Mouse (Mus musculus) liver, adult 2 months (tissue): ENCODE measurements around the gene Pla2g2f. TPM values are rescaled to one million over a fixed set of nuclear protein-coding genes. Genes with fewer than 3 reads are reported as not detected.

ENCODE experiments used
- DNase-seq: peaks from one replicate; pipeline ENCODE4 v3.0.0-alpha.2; 2011; ENCODE audit warnings: low read depth, low spot score; ENCODE audit errors: extremely low read depth
- H3K27ac ChIP-seq: fragments of 200-500 bp; replicated peaks from 2 replicates; pipeline ENCODE4 v1.5.1; 2012; ENCODE audit warnings: low read depth, mild to moderate bottlenecking, control low read depth, inconsistent platforms, low read length; ENCODE audit not compliant: insufficient read depth
- H3K27me3 ChIP-seq: fragments of 200-500 bp; 2 replicates; pipeline ENCODE4 v1.6.1; 2012; ENCODE audit warnings: mild to moderate bottlenecking, moderate library complexity, low read length, inconsistent platforms; ENCODE audit not compliant: control insufficient read depth, insufficient read depth
- H3K36me3 ChIP-seq: fragments of 200-500 bp; 2 replicates; pipeline ENCODE4 v1.6.1; 2012; ENCODE audit warnings: low read length, inconsistent platforms; ENCODE audit not compliant: control insufficient read depth, insufficient read depth
- H3K4me1 ChIP-seq: fragments of 200-500 bp; 2 replicates; pipeline ENCODE4 v1.6.1; 2011; ENCODE audit warnings: low read length; ENCODE audit not compliant: control insufficient read depth, insufficient read depth
- H3K4me3 ChIP-seq: fragments of 200-500 bp; 2 replicates; pipeline ENCODE4 v1.5.1; 2011; ENCODE audit warnings: low read depth, mild to moderate bottlenecking, control low read depth, low read length, moderate library complexity; ENCODE audit not compliant: insufficient read depth
- H3K79me2 ChIP-seq: fragments of 200-500 bp; 2 replicates; pipeline ENCODE4 v1.6.1; 2012; ENCODE audit warnings: inconsistent platforms, mild to moderate bottlenecking, low read length, moderate library complexity; ENCODE audit not compliant: control insufficient read depth, insufficient read depth
- H3K9ac ChIP-seq: fragments of 200-500 bp; 2 replicates; pipeline ENCODE4 v1.6.1; 2012; ENCODE audit warnings: low read depth, mild to moderate bottlenecking, control low read depth, inconsistent platforms, low read length
- CTCF ChIP-seq: fragments of 200-500 bp; IDR thresholded peaks from 2 replicates; pipeline ENCODE4 v1.5.1; 2011; ENCODE audit warnings: low read depth, low read length, control low read depth
- POLR2A ChIP-seq: fragments of 200-500 bp; IDR thresholded peaks from 2 replicates; pipeline ENCODE4 v1.6.1; 2011; ENCODE audit warnings: low read length, control low read depth; ENCODE audit not compliant: insufficient read depth; ENCODE audit errors: extremely low read depth
- WGBS: fragments of 180-500 bp; shearing (Covaris S2); methylation state at CpG from one replicate; pipeline ENCODE4 v1.1.7; 2018; 5-methylcytosine and 5-hydroxymethylcytosine counted together
- polyA plus RNA-seq: library from polyadenylated mRNA; depleted of rRNA; stranded (reverse); fragments of >200 nt; gene quantifications from 2 replicates; pipeline ENCODE4 v1.2.3, GENCODE M21; 2012
- total RNA-seq: library from RNA; depleted of rRNA; stranded (reverse); fragments of >200 nt; gene quantifications from 2 replicates; pipeline ENCODE4 v1.2.3, GENCODE M21; 2014

Gene Pla2g2f
- total and polyA plus RNA-seq, 2 experiments = not detected

DNA sequence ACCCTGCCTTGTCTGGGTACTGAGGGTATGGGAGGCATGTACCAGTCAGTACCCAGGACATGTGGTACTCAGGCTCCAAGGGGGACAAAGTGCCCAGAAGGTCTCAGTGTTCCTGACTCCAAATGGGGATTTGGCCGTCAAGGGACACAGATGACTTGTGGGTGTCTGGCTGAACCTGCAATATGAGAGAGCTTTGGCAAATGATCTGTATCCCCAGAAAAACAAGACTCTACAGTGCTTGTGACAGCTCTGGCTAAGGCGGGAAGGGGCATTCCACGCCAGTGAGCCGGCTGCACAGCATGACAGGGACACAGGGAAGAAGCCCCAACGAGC is 38.2 kb downstream of the Pla2g2f start:
- no peak overlapping the region for H3K27ac ChIP-seq
- H3K4me1 ChIP-seq = no peaks in the 10 kb centered on the region
- H3K36me3 ChIP-seq = no peaks in the 10 kb centered on the region
- H3K27me3 ChIP-seq = no peaks in the 10 kb centered on the region
- TF ChIP-seq CTCF (no peak), POLR2A (no peak)
- no peak overlapping the region for H3K4me3 ChIP-seq
- no peak for DNase-seq
- H3K79me2 ChIP-seq = no peaks in the 10 kb centered on the region
- WGBS = 79% methylated on average over 5 of the region's 5 CpGs
- no peak overlapping the region for H3K9ac ChIP-seq

DNA sequence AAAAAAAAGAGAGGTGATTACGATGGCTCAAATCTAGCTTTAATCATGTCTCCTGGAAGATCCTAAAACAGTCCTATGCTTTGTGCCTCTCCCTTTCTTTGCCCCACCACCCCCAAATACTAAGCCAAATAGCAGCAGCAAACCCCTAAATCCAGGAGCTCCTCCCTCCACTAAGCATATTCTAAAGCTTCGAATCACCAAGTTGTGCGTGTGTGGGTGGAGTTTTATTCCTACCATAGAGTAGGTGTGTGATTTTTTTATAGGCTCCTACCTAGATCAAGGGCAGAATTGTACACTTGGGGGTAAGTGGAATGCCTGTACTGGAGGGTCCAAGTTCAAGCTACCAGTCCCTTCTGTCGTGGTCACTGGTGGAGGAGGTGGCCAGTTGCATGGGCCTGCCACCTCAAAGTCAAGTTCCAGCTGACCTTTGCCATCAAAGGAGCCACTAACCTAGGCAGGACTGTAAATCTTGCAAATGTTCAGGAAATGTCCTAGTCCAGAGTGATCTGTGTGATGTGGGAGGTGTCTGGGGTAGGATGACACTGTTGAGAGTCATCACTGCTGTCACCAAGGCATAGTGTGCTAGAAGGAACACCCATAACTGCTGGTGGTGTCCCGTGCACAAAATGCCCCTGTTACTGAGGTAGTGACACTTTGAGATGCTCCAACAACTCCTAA is 38.7 kb downstream of the Pla2g2f start:
- 83% methylated on average over 5 of the region's 5 CpGs for WGBS
- no peaks in the 10 kb centered on the region for H3K27me3 ChIP-seq
- H3K4me3 ChIP-seq = no peak overlapping the region
- DNase-seq = no peak
- no peak overlapping the region for H3K27ac ChIP-seq
- H3K79me2 ChIP-seq = no peaks in the 10 kb centered on the region
- no peak for TF ChIP-seq POLR2A
- TF ChIP-seq CTCF = no peak
- no peaks in the 10 kb centered on the region for H3K4me1 ChIP-seq
- H3K36me3 ChIP-seq = no peaks in the 10 kb centered on the region
- H3K9ac ChIP-seq = no peak overlapping the region

DNA sequence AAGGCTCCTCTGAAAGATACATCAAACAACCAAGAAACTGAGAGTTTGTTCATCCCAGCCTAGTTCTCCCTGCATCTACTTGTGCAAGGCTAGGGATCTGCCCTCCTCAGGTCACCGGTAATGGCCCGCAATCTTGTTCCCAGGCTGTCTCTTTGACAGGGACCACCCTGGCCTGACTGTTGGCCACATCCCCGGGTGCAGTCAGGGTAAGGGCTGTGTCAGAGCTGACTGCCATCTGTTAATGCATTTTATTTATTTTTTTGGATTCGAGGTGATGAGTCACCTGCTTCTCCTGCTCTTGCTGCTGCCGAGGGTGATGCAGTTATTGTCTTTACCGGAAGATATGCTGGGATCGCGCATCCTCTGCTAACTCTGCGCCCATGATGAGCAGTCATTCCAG is 40.7 kb downstream of the Pla2g2f start:
- Histone ChIP-seq H3K36me3 (no peaks in the 10 kb centered on the region), H3K4me3 (no peak overlapping the region), H3K27me3 (no peaks in the 10 kb centered on the region), H3K79me2 (no peaks in the 10 kb centered on the region), H3K9ac (no peak overlapping the region), H3K27ac (no peak overlapping the region), H3K4me1 (no peaks in the 10 kb centered on the region)
- no peak for DNase-seq
- 79% methylated on average over 9 of the region's 9 CpGs for WGBS
- TF ChIP-seq POLR2A (no peak), CTCF (no peak)

DNA sequence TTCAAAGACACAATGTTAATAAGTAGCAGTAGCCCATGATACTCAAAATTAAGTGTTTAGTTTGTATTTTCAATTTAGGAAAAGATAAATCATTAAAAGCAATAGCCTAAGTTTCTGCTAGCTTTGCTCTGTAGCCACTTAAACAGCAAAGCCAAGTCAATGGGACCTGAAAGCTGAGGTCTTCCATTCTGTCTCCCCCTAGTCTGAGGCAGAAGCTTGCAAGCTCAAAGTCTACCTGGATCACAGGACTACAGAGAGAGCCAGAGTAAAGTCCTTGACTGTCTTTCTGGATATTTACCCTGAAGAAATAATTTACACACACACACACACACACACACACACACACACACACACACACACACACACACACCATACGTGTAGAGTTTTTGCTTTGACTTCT is 43.2 kb downstream of the Pla2g2f start:
- WGBS = 74% methylated on average over 1 of the region's 1 CpGs
- Histone ChIP-seq H3K4me3 (no peak overlapping the region), H3K36me3 (no peaks in the 10 kb centered on the region), H3K27ac (no peak overlapping the region), H3K79me2 (no peaks in the 10 kb centered on the region), H3K4me1 (no peaks in the 10 kb centered on the region), H3K9ac (no peak overlapping the region), H3K27me3 (no peaks in the 10 kb centered on the region)
- no peak for TF ChIP-seq POLR2A
- no peak for TF ChIP-seq CTCF
- DNase-seq = no peak

DNA sequence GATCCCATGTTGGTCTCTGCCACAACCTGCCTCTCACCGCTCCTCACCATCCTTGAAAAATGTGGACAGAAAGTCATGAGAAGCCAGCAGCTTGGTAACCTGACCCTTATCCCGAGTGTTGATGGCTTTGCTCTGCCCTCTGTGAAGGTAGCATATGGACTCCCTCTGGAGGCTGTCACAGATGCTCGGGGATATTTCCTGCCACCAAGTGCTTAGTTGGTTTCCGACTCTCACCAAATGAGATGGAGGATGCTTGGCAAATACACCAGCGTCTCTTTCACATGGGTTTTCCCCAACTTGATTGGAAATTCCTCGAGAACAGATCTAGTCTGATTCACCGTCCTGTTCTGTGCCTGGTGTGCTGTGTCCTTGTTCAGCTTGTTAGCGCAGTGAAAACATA is 44.8 kb downstream of the Pla2g2f start:
- Histone ChIP-seq H3K36me3 (no peaks in the 10 kb centered on the region), H3K27me3 (no peaks in the 10 kb centered on the region), H3K4me3 (no peak overlapping the region), H3K79me2 (no peaks in the 10 kb centered on the region), H3K27ac (no peak overlapping the region), H3K4me1 (no peaks in the 10 kb centered on the region), H3K9ac (no peak overlapping the region)
- TF ChIP-seq POLR2A (no peak), CTCF (no peak)
- no peak for DNase-seq
- whole genome bisulfite sequencing = 81% methylated on average over 8 of the region's 8 CpGs

DNA sequence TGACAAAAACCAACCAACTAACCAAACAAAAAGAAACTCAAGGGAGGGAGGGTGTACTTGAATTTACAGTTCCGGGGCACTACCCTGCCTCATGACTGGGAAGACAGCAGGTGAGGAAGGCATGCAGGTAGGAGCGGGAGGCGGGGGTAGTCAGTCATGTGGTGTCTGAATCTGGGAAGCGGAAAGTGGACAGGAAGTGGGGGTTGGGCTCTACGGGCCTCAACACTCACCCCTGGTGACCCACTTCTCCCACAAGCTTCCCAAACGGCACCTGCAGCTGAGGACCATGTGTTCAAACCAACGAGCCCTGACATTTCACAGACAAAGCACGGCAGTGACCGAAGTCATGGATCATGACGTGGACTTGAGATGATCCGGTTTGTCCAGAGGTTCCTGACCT is 45.3 kb downstream of the Pla2g2f start:
- WGBS = 82% methylated on average over 11 of the region's 11 CpGs
- H3K27me3 ChIP-seq = no peaks in the 10 kb centered on the region
- DNase-seq = no peak
- no peaks in the 10 kb centered on the region for H3K36me3 ChIP-seq
- H3K79me2 ChIP-seq = no peaks in the 10 kb centered on the region
- no peak overlapping the region for H3K27ac ChIP-seq
- H3K9ac ChIP-seq = no peak overlapping the region
- H3K4me1 ChIP-seq = no peaks in the 10 kb centered on the region
- H3K4me3 ChIP-seq = no peak overlapping the region
- TF ChIP-seq POLR2A = no peak
- TF ChIP-seq CTCF = no peak
